Mouse (Mus musculus) fat pad, adult 2 months (tissue): Measurements from ENCODE around the gene Edf1.
"Not testable (repeated sequence)": the region's sequence is repeated elsewhere in the genome, so short reads cannot be mapped to it uniquely, and the experiment has no call there.

Experiments
- DNase-seq: peaks from one replicate; pipeline ENCODE4 v3.0.0-alpha.2; 2011; ENCODE audit warnings: low read depth, low spot score; ENCODE audit errors: extremely low read depth

The Edf1 gene

DNA sequence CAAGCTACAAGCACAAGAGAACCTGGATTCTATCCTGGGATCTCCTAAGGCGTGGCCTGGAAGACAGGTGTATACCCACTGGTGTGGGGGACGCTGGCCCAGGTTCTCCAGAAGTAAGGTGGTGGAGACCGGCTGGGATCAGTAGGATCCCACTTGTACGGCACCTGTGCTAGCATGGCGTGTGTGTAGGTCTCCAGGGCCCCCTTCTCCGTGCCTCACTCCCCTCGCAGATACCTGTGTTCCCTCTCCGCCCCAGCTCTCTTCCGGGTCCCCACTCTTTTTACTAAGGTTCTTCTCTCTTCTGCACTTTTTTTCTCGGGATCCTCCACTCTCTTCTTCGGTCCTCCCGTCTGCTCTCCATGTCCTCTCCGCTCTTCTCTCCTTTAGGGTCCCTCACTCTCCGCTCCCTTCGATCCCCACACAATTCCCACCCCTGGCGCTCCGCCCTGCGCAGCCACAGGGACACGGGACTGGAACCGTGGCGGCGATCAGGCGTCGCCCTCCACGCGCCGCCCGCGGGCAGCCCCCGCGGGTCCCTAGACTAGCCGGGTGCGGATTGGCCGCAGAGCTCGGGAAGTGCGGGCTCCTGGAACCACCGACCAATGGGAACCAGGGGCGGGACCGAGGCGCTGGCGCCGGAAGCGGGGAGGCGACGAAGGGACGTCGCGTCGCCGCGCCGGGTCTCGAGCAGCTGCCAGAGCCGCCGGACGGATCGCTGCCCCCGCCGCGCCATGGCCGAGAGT, at the start of gene Edf1:
Gene Edf1 (plus strand): TSS at position 627 of the 743 bp plus-strand sequence.
- no peak for DNase-seq

- DNase-seq = no peak
Observed at GRCm38 (mm10) chr2:25509912-25510311, 47.7 kb upstream of the Edf1 start.

DNA sequence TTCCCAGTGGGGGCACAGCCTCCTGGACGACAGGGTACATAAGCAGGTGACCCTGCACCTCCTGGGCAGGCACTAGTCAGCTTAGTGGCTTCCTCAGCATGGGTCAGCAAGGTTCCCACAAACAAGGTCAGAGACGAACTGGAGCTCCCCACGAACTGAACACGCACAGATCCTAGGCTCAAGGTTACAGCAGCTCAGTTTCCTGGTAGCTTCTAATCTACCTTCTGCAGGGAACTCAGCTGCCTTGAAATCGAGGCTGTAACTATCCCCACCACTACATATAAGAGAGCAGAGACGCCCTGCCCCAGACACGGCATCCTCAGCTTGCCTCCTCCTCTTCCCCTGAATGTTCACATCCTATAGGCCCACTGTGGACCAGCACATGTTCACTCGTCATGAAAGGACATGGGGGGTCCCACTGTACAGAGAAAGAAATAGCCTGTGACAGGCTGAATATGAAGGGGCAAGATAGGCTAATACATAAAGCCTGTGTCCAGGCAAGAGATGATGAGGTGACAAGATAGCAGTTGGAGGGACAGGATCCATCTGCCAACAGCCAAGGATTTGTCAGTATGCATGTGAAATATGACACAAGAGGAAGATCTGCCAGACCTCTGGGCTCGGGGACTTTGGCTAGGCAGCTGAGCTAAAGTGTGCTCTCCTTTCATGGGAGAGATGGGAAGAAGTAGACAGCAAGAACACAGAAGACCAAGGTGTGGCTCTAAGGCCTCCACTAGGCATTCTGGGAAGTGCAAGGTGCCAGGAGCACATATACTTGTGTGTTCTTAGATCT, 30.9 kb upstream of the Edf1 start:
- no peak for DNase-seq

DNA sequence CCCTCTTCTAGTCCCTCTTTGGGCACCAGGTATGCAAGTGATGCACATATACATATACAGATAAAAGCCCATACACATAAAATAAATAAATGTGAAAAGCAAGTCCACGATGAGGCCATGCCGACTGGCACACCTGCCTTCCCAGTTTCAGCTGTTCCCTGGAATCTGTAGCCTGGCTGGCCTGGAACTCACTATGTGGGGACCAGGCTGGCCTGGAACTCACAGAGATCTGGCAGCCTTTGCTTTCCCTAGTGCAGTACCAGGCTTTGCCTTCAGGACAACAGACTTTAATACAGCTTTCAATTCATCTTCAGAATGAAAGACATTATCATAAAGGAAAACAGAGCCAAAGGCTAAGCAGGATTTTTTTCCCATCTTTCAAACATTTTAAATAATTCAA, 23.9 kb upstream of the Edf1 start:
- no peak for DNase-seq

GRCm38 (mm10) chr2:25534178-25534865, 23.3 kb upstream of the Edf1 start:
- peak; percentile 31 for DNase-seq

- no peak for DNase-seq
Observed at GRCm38 (mm10) chr2:25534866-25535182, 22.8 kb upstream of the Edf1 start.

GRCm38 (mm10) chr2:25536531-25536930, 21.1 kb upstream of the Edf1 start:
- no peak for DNase-seq

DNA sequence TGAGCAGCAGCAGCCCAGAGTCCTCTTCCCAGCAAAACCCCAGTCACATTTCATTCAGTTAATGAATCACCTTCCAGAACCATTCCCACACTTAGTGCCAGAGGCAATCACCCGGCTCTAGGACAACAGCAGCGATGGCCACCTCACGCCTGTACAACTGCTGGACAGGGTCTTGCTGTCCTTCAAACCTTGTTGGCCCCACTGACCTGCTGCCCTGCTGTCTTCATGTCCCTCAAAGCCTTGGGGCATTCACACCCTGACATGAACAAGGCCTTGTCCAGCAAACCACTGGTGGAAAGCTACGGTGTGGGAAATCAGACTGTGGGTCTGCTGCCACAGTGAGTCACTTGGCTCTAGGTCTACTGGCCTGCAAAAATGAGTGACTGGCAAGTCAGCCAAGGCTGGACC, 17.1 kb upstream of the Edf1 start:
- DNase-seq = no peak

- DNase-seq = no peak
Observed at GRCm38 (mm10) chr2:25541644-25542367, 15.8 kb upstream of the Edf1 start.

- no peak for DNase-seq
Observed at GRCm38 (mm10) chr2:25545996-25546810, 11.4 kb upstream of the Edf1 start.

DNA sequence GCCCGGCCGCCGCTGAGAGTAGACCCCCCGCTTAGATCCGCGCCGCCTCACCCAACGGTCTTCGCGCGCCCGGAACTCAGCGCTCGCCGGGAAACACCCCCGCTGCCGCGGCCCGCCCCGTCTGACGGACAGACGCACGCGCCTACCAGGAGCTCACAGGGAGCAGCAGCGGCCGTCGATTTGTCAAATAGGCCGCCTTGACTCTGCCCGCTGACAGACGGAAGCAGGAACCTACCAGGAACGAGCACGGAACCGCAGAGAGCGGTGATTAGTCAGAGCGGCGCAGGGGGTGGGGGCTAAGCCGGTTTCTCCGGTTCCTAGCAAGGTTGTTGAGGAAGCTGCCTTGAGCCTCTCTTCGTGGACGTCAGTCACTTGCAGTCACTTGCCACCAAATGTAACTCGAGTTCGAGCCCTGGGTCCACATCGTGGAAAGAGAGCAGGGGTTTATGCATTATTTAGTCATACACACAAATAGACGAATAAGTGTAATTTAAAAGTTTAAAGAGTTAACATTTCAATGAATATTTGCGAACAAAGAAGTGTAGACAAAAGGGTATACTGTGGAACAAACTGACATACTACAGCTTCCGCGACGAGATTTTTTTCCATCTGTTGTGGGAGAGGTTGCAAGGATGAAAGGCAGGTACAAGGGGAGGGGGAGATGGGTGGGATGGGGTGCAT, 10.7 kb upstream of the Edf1 start, which contains the start of gene Traf2:
Gene Traf2 (minus strand): TSS at position 130 of the 681 bp plus-strand sequence.
- peak; percentile 92 for DNase-seq

- DNase-seq = no peak
Observed at GRCm38 (mm10) chr2:25549021-25549991, 8.3 kb upstream of the Edf1 start.

GRCm38 (mm10) chr2:25551186-25551585, 6.5 kb upstream of the Edf1 start:
- DNase-seq = no peak

- not testable (repeated sequence) for DNase-seq
Observed at GRCm38 (mm10) chr2:25553171-25553786, 4.4 kb upstream of the Edf1 start.

- not testable (repeated sequence) for DNase-seq
Observed at GRCm38 (mm10) chr2:25555479-25555878, 2.2 kb upstream of the Edf1 start.

GRCm38 (mm10) chr2:25556296-25556695, 1.4 kb upstream of the Edf1 start:
- DNase-seq = no peak

DNA sequence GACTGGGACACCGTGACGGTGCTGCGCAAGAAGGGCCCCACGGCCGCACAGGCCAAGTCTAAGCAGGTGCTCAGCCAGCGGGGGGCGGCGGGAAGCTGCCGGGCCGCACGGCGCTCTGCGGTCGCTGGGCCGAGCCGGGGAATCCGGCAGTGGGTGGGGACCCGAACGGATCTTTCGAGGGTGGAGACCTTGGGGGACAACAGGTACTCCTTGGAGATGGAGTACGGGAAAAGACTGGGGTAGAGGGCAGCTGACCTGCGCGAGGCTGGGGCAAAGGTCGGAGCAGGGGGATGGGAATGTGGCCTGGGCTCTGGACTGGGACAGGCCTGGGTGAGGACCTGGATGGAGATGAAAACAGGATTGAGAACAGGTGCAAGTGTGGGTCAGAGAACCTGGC, 315 bp downstream of the Edf1 start:
- no peak for DNase-seq

- no peak for DNase-seq
Observed at GRCm38 (mm10) chr2:25558774-25559173, 1.1 kb downstream of the Edf1 start.
